Mouse (Mus musculus) hematopoietic stem cell, adult 5-6 weeks (primary cell): ENCODE data around the gene C2cd6. TPM values are rescaled to one million over a fixed set of nuclear protein-coding genes. Genes with fewer than 3 reads are reported as not detected.

Source experiments
- ATAC-seq, 2 experiments: fragments of 125-278 bp in 1 of 2; replicated peaks in 1 of 2; 2 replicates each; pipeline ENCODE4 v1.8.0; 2016 to 2017; ENCODE audit warnings: inconsistent platforms in 2 of 2, mild to moderate bottlenecking in 2 of 2, moderate number of reproducible peaks in 2 of 2, low read depth in 1 of 2, moderate TSS enrichment in 1 of 2; ENCODE audit not compliant: low FRiP score in 2 of 2, poor library complexity in 2 of 2, severe bottlenecking in 2 of 2, insufficient read depth in 1 of 2, low TSS enrichment in 1 of 2
- total RNA-seq: library from RNA; stranded (forward); fragments of 172-1452, 232-1000 nt; gene quantifications from 2 replicates; pipeline ENCODE4 v1.2.3, GENCODE M21; 2017

The C2cd6 gene
- total RNA-seq = not detected in 2 replicates

DNA sequence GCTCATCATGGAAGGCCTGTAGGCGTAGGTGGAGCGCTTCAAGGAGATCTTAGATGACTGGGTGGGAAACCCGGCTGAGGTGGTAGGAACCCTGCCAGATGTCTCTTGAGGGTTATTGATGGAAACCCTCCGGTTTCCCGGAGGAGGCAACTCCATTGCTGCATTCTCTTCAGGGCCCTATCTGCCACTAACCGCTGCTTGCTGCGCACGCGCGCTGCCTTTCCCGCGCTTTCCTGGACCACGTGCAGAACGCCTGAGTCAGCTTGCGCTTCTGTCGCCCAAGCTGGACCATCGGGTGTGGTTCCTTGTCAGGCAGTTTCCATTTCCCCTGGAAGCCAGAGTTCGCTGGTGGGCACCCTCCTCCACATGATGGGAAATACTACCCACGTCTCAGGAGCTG lies at the start of gene C2cd6:
C2cd6 (minus strand) TSS at position 196 of the 400 bp plus-strand sequence.
- no peak for ATAC-seq

DNA sequence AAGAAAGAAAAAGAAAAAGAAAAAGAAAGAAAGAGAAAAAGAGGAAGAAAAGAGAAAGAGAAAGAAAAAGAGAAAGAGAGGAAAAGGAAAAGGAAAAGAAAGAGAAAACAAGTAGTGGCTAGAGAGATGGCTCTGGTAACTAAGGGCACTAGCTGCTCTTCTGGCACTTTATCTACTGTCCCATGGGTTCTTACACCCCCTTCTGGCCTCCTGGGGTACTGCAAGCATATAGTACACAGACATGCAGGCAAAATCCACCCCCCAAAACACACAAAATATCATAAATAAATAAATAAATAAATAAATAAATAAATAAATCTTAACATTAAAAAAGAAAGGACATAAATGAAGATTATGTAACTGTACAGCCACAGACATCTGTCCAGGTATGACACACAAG lies 48.1 kb upstream of the C2cd6 start:
- ATAC-seq = peak; percentile 60 to 81; a peak in 3 of 4 replicates

DNA sequence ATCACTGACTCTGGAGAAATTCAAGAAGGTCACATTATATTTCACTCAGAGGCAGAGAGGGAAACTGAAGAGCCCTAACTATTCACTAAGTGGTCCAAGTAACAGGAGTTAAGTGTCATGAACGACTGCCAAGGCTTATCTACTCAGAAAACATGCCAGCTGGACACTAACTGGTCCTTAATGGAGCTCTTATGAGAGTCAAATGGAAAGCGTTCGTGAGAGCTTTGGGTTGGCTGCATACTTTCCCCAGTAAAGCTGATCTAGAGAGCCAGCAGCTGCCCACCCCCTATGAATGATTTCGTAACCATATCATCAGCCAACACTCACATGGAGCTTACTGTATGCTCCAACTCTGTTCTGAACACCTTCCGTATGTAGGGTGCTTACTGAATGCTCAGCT lies 39.7 kb upstream of the C2cd6 start:
- ATAC-seq = no peak

DNA sequence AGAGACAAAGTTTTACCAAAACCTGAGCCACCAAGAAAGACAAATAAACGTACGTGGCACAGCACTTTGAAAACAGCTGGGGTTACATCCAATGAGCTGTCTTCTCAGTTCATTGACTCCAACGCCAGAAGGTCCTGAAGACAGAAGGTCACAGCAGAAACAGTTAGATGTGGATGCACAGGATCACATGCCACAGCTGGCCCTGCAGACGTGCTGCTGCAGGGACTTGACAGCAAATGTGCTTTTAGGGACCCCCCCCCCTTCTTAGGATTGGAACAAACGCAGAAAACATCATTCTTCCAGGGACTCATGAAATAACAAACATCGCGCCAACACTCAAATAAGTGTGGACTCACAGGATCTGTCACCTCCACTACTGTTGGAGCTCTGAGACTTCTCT lies 34.2 kb upstream of the C2cd6 start:
- no peak for ATAC-seq

DNA sequence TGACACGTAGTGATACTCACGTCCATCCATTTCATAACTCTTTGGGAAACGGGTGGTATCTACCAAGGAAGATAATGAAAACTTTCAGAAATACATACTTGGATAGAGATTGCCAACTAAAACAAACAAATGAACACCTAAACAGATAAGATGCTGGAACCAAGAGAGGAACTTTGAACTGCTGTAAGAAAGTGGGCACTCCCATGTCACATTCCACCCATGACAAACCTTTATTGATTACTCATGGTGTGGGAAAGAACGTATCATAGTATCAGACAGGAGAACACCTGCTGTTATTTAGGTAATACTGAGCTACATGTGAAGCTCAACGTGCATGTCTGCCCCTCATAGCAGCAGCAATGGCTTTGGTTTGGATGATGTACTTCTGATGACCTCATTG lies 30.9 kb upstream of the C2cd6 start:
- no peak for ATAC-seq

DNA sequence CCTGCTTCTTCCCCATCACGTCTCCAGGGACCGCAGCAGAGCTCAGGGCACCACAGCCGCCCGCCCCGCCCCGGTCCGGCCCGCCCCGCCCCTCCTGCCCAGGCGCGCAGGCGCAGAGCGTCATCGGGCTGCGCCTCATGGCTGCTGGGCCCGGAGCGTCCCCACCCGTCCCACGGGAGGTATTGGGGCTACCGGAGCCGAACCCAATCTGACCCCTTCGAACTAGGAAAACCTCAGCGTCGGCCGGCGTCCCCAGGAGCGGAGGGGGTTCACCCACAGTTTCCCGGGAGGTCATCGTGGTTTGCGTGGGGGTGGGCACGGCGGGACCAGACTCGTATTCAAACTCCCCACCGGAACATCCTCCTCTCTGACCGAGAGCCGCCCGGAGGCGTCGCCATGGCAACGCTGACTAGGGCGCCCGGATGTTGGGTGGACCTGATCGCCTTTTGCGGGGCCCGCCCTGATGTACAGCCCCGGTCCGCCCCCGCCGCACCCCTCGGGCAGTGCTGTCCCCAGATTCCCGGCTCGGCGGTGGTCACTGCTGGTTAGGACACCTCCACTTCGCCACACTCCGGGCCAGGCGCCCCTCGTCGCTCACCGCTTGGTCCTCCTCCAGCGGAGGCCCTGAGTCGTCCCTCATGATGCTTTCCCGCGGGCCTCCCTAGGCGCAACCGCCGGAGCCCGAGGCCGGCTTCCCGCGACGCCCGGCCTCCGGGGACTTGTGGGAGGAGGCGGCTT lies 25.2 kb upstream of the C2cd6 start, which contains the start of gene Tmem237:
Tmem237 (minus strand) TSS at position 689 of the 738 bp plus-strand sequence.
- ATAC-seq = peak; percentile 89 to 94

DNA sequence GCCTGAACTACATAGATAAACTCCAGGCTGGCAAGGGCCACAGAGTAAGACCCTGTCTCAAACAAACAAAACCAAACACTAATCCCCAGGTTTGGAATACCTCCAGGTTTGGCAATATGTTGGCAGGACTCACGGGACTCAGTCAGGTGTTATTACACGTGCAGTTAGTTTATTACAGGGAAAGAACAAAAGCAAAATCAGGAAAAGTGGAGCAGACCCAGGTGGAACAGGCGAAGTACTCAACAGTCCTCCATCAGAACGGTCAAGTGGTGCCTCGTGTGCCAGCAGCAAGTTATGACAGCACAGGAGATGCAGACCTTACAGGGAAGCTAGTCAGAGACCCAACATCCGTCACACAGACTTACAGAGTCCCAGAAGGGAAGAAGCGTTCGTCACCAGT lies 15.8 kb upstream of the C2cd6 start:
- ATAC-seq = no peak

DNA sequence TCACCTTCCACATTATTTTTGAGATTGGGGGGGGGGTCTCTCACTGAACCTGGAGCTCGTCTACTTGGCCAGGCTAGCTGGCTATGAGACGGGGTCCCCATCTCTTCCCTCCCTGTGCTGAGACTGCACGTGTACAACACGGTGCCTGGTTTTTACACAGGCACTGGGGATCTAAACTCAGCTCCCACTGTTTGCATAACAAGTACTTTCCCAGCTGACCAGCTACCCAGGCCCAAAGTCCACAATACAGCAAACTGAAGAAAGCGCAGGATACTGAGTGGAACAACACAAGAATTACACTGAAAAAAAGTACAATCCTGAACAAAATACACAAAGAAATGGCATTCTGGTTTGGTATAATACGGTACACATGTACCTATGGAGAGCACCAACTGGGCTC lies 7.4 kb upstream of the C2cd6 start:
- no peak for ATAC-seq

DNA sequence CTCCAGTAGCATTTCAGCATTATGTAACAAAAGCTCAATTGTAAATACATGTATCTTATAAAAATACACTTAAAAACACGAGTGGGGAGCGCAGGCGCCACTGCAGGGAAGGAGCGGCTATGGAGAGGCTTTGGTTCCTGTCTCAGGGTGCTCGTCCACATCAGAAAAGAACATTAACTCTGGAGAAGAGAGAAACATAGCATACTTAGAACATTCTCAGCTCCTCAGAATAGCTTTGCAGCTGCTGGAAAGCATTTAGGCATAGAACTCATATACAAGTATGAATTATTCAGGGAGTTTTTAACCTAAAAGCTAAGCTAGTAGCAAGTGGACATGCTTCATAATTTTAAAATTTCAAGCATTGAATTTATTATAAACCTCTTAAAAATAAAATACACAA lies 6.3 kb upstream of the C2cd6 start:
- no peak for ATAC-seq

DNA sequence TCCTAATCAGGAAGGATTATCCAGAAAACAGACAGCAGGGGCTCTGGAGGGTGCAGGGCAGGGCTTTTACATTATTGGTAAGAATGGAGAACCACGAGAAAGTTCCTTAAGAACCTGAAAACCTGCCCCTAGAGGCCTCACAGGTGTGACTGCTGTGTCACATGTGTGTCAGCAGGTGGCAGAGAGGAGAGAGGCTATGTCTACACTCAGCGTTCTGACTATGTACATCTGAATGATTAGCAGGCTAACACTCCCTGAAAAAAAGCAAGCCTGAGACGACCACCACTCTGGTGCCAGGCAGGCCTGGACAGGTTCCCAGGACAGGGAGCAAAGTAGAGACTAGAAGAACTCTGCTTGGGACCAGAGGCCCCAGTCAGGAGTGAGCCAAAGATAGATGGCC lies 23.8 kb downstream of the C2cd6 start:
- ATAC-seq = peak; percentile 21 to 32; a peak in 2 of 4 replicates

DNA sequence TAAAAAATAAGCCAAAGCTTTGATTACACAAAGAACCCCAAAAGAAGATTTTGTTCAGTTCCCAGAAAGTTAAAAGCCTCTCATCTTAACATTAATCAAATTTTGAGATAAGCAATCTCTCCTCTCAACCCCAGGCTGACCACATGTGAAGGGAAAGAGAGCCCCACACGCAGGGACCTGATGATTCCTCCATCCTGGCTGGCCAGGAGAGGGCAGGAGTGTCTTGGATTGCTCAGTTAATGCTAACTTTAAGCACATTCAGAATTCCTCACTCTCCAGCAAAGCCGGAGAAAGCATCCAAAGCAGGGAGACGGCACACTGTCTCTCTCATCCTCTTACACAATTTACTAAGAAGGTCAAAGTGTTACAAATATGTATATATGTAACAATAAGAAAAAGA lies 26.7 kb downstream of the C2cd6 start:
- no peak for ATAC-seq

DNA sequence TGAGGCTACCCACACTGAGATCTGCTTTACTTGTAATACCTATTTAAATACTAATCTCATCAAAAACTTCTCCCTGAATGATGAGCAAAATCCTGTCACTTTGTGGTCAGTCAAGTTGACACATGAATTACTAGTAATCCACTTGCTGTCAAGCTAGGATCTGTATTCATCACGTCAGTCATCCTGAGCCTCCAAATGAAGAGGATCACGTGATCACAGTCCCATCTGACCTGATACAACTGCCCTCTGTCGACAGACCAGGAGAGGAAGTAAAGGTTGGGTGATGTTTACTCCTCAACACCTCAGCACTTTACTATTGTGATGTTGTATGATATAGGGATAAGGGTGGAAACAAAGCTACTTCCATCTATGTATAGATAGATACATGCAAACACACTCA lies 31.0 kb downstream of the C2cd6 start:
- no peak for ATAC-seq

DNA sequence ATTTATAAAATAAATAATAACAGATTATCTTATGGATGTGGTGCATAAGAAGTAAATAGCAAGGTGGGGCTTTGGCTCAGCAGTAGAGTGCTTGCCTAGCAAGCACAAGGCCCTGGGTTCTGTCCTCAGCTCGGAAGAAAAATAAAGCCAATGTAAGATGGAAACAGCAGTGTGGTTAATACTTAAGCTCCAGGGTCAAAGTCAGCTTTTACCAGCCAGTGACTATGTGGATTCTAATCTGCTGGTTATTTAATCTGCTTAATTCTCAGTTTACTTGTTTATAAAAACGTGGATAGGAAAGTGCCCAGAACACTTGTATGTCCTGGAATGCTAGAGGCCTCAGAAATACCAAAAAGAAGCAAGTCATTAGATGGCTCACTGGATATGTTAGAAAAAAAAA lies 37.7 kb downstream of the C2cd6 start:
- no peak for ATAC-seq

DNA sequence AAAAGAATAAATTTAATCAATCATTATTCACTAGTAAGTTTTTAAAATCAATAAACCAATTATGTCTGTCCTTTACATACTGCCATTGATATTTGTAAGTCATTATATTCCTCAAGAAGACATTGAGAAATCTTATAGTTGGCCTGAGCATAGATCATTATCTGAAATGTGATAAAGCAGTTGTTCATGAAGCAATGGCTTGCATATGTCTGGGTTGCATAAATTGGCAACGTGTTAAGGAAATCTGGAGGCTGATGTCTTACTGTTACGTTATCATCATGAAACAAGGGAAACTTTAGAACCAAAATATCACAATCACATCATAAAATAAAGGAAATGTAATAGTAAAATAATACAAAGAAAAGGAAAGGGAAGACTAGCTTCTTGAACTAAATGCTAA lies 43.4 kb downstream of the C2cd6 start:
- ATAC-seq = no peak

DNA sequence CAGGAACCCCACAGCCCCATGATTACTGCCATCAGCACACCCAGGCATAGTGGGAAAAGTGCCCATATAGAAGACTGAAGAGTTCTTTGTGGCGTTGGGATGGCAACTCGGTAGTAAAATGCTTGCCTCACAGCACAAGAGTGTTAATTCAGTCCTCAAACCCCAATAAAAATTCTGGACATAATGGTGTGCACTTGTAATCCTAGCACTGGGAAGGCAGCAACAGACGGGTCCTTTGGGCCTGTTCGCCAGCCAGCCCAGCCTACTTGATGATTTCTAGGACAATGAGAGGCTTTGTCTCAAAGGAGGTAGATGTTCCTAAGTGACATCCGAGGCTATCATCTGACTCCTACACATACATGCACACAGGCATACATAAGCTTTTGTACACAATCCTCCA lies 57.0 kb downstream of the C2cd6 start:
- no peak for ATAC-seq

DNA sequence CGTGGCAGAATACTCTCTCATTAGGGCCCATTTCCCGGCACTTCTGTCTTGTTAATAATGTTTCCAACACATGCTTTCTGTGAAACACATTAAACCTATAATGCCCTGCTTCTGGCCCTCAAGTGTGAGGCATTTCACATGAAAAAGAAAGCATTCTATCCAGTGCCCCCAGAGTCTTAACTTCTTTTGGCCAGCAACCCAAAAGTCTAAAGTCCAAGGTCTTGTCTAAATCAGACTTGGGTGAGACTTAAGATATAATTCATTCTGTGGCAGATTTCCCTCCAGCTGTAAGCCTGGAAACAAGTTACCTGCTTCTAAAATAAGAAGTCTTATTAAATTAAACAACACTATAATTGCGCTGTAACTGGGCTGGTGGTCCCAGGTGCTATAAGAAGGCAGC lies 73.1 kb downstream of the C2cd6 start:
- ATAC-seq = no peak

DNA sequence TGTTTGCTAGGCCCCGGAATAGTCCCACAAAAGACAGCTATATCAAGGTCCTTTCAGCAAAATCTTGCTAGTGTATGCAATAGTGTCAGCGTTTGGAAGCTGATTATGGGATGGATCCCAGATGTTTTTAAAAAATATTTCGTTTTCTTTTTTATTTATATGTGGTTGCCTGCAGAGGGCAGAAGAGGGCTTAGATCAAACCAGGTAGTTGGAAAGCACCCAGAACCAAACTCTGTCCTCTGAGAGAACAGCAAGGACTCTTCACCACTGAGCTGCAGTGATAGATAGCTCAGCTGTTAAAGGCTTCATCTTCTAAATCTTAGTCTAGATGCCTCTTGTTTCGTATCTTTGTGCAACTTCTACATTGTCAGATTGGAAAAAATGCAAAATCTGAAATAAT lies 85.5 kb downstream of the C2cd6 start:
- peak in 1 of 2 experiments; percentile 65; a peak in 3 of 4 replicates for ATAC-seq
